Mouse (Mus musculus) splenic B cell, adult 2 months (primary cell): ENCODE data around the gene Atp2c2.

Experiments used
- DNase-seq: peaks from one replicate; pipeline ENCODE4 v3.0.0-alpha.2; 2011; ENCODE audit warnings: low read depth, low spot score
- H3K27me3 ChIP-seq: 2 replicates; pipeline ENCODE4 v1.6.1; 2012; ENCODE audit warnings: mild to moderate bottlenecking, low read length, moderate library complexity, mixed read lengths; ENCODE audit not compliant: control insufficient read depth, poor library complexity, insufficient read depth, severe bottlenecking
- H3K36me3 ChIP-seq: 2 replicates; pipeline ENCODE4 v1.6.1; 2012; ENCODE audit warnings: mild to moderate bottlenecking, low read length, moderate library complexity, mixed read lengths; ENCODE audit not compliant: control insufficient read depth, poor library complexity, insufficient read depth, severe bottlenecking

Atp2c2 gene

GRCm38 (mm10) chr8:119716730-119717299, 17.0 kb downstream of the Atp2c2 start:
- no peak for DNase-seq
- H3K27me3 ChIP-seq = no peaks in the 10 kb centered on the region
- H3K36me3 ChIP-seq = no peaks in the 10 kb centered on the region

- DNase-seq = peak; percentile 68
- Histone ChIP-seq H3K27me3 (no peaks in the 10 kb centered on the region), H3K36me3 (no peaks in the 10 kb centered on the region)
Observed at GRCm38 (mm10) chr8:119717765-119718164, 18.0 kb downstream of the Atp2c2 start.

- Histone ChIP-seq H3K36me3 (no peaks in the 10 kb centered on the region), H3K27me3 (no peaks in the 10 kb centered on the region)
- no peak for DNase-seq
Observed at GRCm38 (mm10) chr8:119719011-119719501, 19.2 kb downstream of the Atp2c2 start.

- Histone ChIP-seq H3K27me3 (no peaks in the 10 kb centered on the region), H3K36me3 (no peaks in the 10 kb centered on the region)
- DNase-seq = no peak
Observed at GRCm38 (mm10) chr8:119722348-119722747, 22.5 kb downstream of the Atp2c2 start.

- H3K36me3 ChIP-seq = no peaks in the 10 kb centered on the region
- DNase-seq = no peak
- H3K27me3 ChIP-seq = no peaks in the 10 kb centered on the region
Observed at GRCm38 (mm10) chr8:119723676-119724075, 23.9 kb downstream of the Atp2c2 start.

GRCm38 (mm10) chr8:119724596-119724995, 24.8 kb downstream of the Atp2c2 start:
- DNase-seq = no peak
- Histone ChIP-seq H3K27me3 (no peaks in the 10 kb centered on the region), H3K36me3 (no peaks in the 10 kb centered on the region)

- no peaks in the 10 kb centered on the region for H3K36me3 ChIP-seq
Observed at GRCm38 (mm10) chr8:119727093-119727492, 27.3 kb downstream of the Atp2c2 start.

GRCm38 (mm10) chr8:119728351-119728895, 28.6 kb downstream of the Atp2c2 start:
- no peak for DNase-seq

More at GRCm38 (mm10) chr8:119727093-119727492, 27.3 kb downstream of the Atp2c2 start:
- DNase-seq = no peak
- H3K27me3 ChIP-seq = no peaks in the 10 kb centered on the region

GRCm38 (mm10) chr8:119732072-119732471, 32.3 kb downstream of the Atp2c2 start:
- no peak for DNase-seq
- Histone ChIP-seq H3K27me3 (no peaks in the 10 kb centered on the region), H3K36me3 (no peaks in the 10 kb centered on the region)

More at GRCm38 (mm10) chr8:119728351-119728895, 28.6 kb downstream of the Atp2c2 start:
- Histone ChIP-seq H3K36me3 (no peaks in the 10 kb centered on the region), H3K27me3 (no peaks in the 10 kb centered on the region)

GRCm38 (mm10) chr8:119736348-119736917, 36.6 kb downstream of the Atp2c2 start:
- no peaks in the 10 kb centered on the region for H3K27me3 ChIP-seq
- DNase-seq = no peak
- H3K36me3 ChIP-seq = no peaks in the 10 kb centered on the region

- Histone ChIP-seq H3K36me3 (no peaks in the 10 kb centered on the region), H3K27me3 (no peaks in the 10 kb centered on the region)
- no peak for DNase-seq
Observed at GRCm38 (mm10) chr8:119737093-119737900, 37.5 kb downstream of the Atp2c2 start.

GRCm38 (mm10) chr8:119738129-119738907, 38.5 kb downstream of the Atp2c2 start:
- no peak for DNase-seq
- no peaks in the 10 kb centered on the region for H3K36me3 ChIP-seq
- no peaks in the 10 kb centered on the region for H3K27me3 ChIP-seq

- Histone ChIP-seq H3K27me3 (no peaks in the 10 kb centered on the region), H3K36me3 (no peaks in the 10 kb centered on the region)
- no peak for DNase-seq
Observed at GRCm38 (mm10) chr8:119740634-119741033, 40.8 kb downstream of the Atp2c2 start.

GRCm38 (mm10) chr8:119742409-119742808, 42.6 kb downstream of the Atp2c2 start:
- no peak for DNase-seq
- Histone ChIP-seq H3K36me3 (no peaks in the 10 kb centered on the region), H3K27me3 (no peaks in the 10 kb centered on the region)
